Mouse (Mus musculus) urinary bladder, postnatal 4 days (tissue): ENCODE measurements around the gene Zfp386.
"Not testable (repeated sequence)": the region's sequence is repeated elsewhere in the genome, so short reads cannot be mapped to it uniquely, and the experiment has no call there.

Experiments
- DNase-seq, 2 experiments: peaks; one replicate each; pipeline ENCODE4 v3.0.0; 2021 to 2022; ENCODE audit warnings: low spot score in 2 of 2

The Zfp386 gene

GRCm38 (mm10) chr12:116047440-116048377 is at the start of gene Zfp386:
Gene Zfp386, plus strand, starts transcription at chr12:116047724.
- DNase-seq = peak; percentile 94 to 99

- not testable (repeated sequence) for DNase-seq
Observed at GRCm38 (mm10) chr12:115999784-116000183, 47.7 kb upstream of the Zfp386 start.

GRCm38 (mm10) chr12:116002946-116003345 is 44.6 kb upstream of the Zfp386 start:
- DNase-seq = not testable (repeated sequence)

- DNase-seq = no peak
Observed at GRCm38 (mm10) chr12:116010812-116011211, 36.7 kb upstream of the Zfp386 start.

GRCm38 (mm10) chr12:116028095-116028494 is 19.4 kb upstream of the Zfp386 start:
- no peak for DNase-seq

- DNase-seq = no peak
Observed at GRCm38 (mm10) chr12:116035346-116035745, 12.2 kb upstream of the Zfp386 start.

GRCm38 (mm10) chr12:116044785-116045184 is 2.7 kb upstream of the Zfp386 start:
- no peak for DNase-seq

- no peak for DNase-seq
Observed at GRCm38 (mm10) chr12:116048766-116049165, 1.2 kb downstream of the Zfp386 start.

- no peak for DNase-seq
Observed at GRCm38 (mm10) chr12:116049236-116049635, 1.7 kb downstream of the Zfp386 start.

GRCm38 (mm10) chr12:116049701-116050100 is 2.2 kb downstream of the Zfp386 start:
- DNase-seq = no peak

GRCm38 (mm10) chr12:116054342-116054741 is 6.8 kb downstream of the Zfp386 start:
- no peak for DNase-seq

GRCm38 (mm10) chr12:116056112-116056511 is 8.6 kb downstream of the Zfp386 start:
- no peak for DNase-seq

GRCm38 (mm10) chr12:116061561-116062193 is 14.2 kb downstream of the Zfp386 start:
- DNase-seq = no peak

- no peak for DNase-seq
Observed at GRCm38 (mm10) chr12:116062194-116062583, 14.7 kb downstream of the Zfp386 start.

- DNase-seq = no peak
Observed at GRCm38 (mm10) chr12:116063020-116063419, 15.5 kb downstream of the Zfp386 start.

- DNase-seq = no peak
Observed at GRCm38 (mm10) chr12:116071023-116071422, 23.5 kb downstream of the Zfp386 start.

GRCm38 (mm10) chr12:116077074-116077854 is 29.7 kb downstream of the Zfp386 start, which contains the start of gene Vipr2:
Gene Vipr2, plus strand, starts transcription at chr12:116077726.
- peak; percentile 47 to 75 for DNase-seq

- DNase-seq = no peak
Observed at GRCm38 (mm10) chr12:116077855-116078366, 30.4 kb downstream of the Zfp386 start.

GRCm38 (mm10) chr12:116083125-116083524 is 35.6 kb downstream of the Zfp386 start:
- DNase-seq = no peak

- no peak for DNase-seq
Observed at GRCm38 (mm10) chr12:116084294-116084693, 36.8 kb downstream of the Zfp386 start.

GRCm38 (mm10) chr12:116086951-116087600 is 39.6 kb downstream of the Zfp386 start:
- no peak for DNase-seq
